Mouse (Mus musculus): ENCODE results near the gene Fam240a. TPM values are rescaled to one million over a fixed set of nuclear protein-coding genes. Genes with fewer than 3 reads are reported as not detected.

Fam240a gene
- not detected in 2 replicates for polyA plus RNA-seq (2016; fragmentation: Nextera tagmentation; extraction: Ambion mirVana)

- no peak within 1 kb of the TSS for H3K27ac ChIP-seq
Measured at GRCm38 (mm10) chr9:110916786-110917185, at the start of gene Fam240a. Gene Fam240a (minus strand): TSS chr9:110916861.

DNA sequence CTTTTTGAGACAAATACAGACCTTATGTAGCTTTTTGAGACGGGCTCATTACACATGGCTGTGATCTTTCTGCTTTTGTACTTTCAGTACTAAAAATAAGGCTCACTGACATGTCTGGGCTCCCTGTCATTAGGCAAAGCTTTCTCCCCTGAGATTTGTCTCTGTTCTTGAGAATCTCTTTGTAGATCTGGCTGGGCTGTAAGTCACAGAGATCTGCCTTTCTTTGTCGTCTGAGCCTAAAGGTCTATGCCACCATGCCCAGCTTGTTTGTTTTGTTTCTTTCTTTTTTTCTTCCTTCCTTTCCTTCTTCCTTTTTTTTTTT, 49.2 kb upstream of the Fam240a start:
- Histone ChIP-seq H3K36me3 (no peaks in the 10 kb centered on the region), H3K9ac (no peak overlapping the region), H3K9me3 (no peaks in the 10 kb centered on the region), H3K4me1 (no peaks in the 10 kb centered on the region), H3K4me3 (no peak overlapping the region), H3K27ac (no peak overlapping the region), H3K4me2 (replicated peaks) (no peak overlapping the region), H3K27me3 (no peaks in the 10 kb centered on the region)
- WGBS, result 67% methylated on average over 2 of the region's 2 CpGs
- ATAC-seq (ENCODE audit: insufficient number of reproducible peaks, insufficient read depth, low FRiP score, low TSS enrichment), result no peak

More at GRCm38 (mm10) chr9:110916786-110917185, at the start of gene Fam240a:
- Histone ChIP-seq H3K9me3 (no peaks in the 10 kb centered on the region), H3K4me3 (no peak within 1 kb of the TSS), H3K4me2 (replicated peaks) (no peak within 1 kb of the TSS), H3K9ac (no peak within 1 kb of the TSS), H3K4me1 (0 out of 2 replicates have a peak, but pooled peaks cover 4% of the 10 kb centered on the region), H3K36me3 (no peaks in the 10 kb centered on the region), H3K27me3 (no peaks in the 10 kb centered on the region)
- no peak for ATAC-seq (ENCODE audit: insufficient number of reproducible peaks, insufficient read depth, low FRiP score, low TSS enrichment)
- WGBS, result 91% methylated on average over 7 of the region's 7 CpGs

- H3K4me3 ChIP-seq, result no peak overlapping the region
- H3K9me3 ChIP-seq, result no peaks in the 10 kb centered on the region
- H3K27ac ChIP-seq, result no peak overlapping the region
- ATAC-seq (ENCODE audit: insufficient number of reproducible peaks, insufficient read depth, low FRiP score, low TSS enrichment), result no peak
- no peak overlapping the region for H3K4me2 ChIP-seq (replicated peaks)
- H3K9ac ChIP-seq, result no peak overlapping the region
- no peaks in the 10 kb centered on the region for H3K4me1 ChIP-seq
- no peaks in the 10 kb centered on the region for H3K36me3 ChIP-seq
- no peaks in the 10 kb centered on the region for H3K27me3 ChIP-seq
- WGBS, result 91% methylated on average over 22 of the region's 22 CpGs
Measured at GRCm38 (mm10) chr9:110965062-110965909, 48.6 kb upstream of the Fam240a start.

GRCm38 (mm10) chr9:110963566-110964115, 47.0 kb upstream of the Fam240a start:
- no peak for ATAC-seq (ENCODE audit: insufficient number of reproducible peaks, insufficient read depth, low FRiP score, low TSS enrichment)
- H3K9ac ChIP-seq, result no peak overlapping the region
- H3K9me3 ChIP-seq, result no peaks in the 10 kb centered on the region
- no peak overlapping the region for H3K27ac ChIP-seq
- H3K36me3 ChIP-seq, result no peaks in the 10 kb centered on the region
- H3K4me1 ChIP-seq, result no peaks in the 10 kb centered on the region
- WGBS, result 92% methylated on average over 8 of the region's 8 CpGs
- no peak overlapping the region for H3K4me3 ChIP-seq
- H3K4me2 ChIP-seq (replicated peaks), result no peak overlapping the region
- H3K27me3 ChIP-seq, result no peaks in the 10 kb centered on the region

DNA sequence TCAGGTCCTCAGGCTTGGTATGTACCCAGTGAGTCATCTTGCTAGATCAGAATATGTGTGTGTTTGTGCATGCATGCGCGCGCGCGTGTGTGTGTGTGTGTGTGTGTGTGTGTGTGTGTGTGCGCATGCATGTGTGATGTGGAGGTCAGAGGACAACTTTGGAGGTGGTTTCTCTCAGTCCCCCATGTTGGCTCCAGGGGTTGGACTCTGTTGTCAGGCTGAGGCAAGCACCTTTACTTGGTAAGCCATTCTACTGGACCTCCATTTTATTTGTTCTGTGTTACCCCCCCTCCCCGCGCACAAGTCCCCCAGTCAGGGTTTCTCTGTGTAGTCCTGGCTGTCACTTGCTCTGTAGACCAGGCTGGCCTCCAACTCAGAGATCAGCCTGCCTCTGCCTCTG, 44.7 kb upstream of the Fam240a start:
- Histone ChIP-seq H3K27ac (no peak overlapping the region), H3K9ac (no peak overlapping the region), H3K36me3 (no peaks in the 10 kb centered on the region), H3K4me1 (no peaks in the 10 kb centered on the region), H3K9me3 (no peaks in the 10 kb centered on the region), H3K4me3 (no peak overlapping the region), H3K4me2 (replicated peaks) (no peak overlapping the region), H3K27me3 (no peaks in the 10 kb centered on the region)
- WGBS, result 97% methylated on average over 8 of the region's 8 CpGs
- ATAC-seq (ENCODE audit: insufficient number of reproducible peaks, insufficient read depth, low FRiP score, low TSS enrichment), result no peak

DNA sequence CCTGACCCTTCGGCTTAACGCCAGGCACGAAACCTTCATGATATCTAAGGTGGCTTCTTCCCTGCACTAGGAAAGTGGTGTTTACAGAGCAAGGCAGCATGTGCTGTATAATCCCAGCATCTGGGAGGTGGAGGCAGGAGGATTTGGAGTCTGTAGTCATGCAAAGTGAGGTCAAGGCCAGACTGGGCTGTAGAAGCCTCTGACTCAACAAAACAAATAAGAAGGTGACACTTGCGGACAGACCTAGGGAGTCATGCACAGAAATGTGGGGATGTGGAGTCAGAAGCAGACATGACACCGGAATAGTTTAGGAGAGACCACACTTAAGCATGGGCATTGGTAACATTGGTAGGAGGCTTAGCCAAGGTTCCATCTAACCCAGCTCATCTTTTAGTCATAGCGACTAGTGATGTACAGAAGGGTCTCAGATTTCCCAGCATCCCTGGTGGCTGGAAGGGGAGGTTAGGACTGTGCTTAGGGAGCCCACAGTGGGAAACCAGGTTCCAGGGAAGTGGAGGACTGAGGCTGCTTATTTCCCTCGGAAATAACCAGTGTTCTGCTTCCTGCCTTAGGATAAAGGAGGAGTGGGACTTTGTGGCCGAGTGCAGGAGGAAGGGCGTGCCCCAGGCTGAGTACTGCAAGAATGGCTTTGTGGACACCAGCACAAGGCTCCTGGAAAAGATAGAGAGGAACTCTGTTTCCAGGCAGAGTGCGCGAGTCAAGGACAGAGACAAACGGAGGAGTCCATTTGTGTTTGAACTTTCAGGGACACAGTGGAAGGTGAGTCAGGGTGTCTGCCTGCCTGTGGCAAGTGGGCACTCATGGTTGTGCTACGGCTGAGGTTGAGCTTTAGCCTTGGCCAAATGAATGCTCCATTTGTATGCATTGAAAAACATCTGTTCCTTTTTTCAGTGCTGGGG, 43.8 kb upstream of the Fam240a start:
- peaks cover 3% of the 10 kb centered on the region; the same call in 1 of the 2 replicates for H3K27me3 ChIP-seq
- no peaks in the 10 kb centered on the region for H3K36me3 ChIP-seq
- WGBS, result 79% methylated on average over 13 of the region's 13 CpGs
- H3K4me3 ChIP-seq, result no peak overlapping the region
- H3K4me1 ChIP-seq, result no peaks in the 10 kb centered on the region
- H3K9ac ChIP-seq, result no peak overlapping the region
- no peak overlapping the region for H3K27ac ChIP-seq
- no peak for ATAC-seq (ENCODE audit: insufficient number of reproducible peaks, insufficient read depth, low FRiP score, low TSS enrichment)
- no peaks in the 10 kb centered on the region for H3K9me3 ChIP-seq
- H3K4me2 ChIP-seq (replicated peaks), result no peak overlapping the region

GRCm38 (mm10) chr9:110959669-110960068, 43.0 kb upstream of the Fam240a start:
- 75% methylated on average over 5 of the region's 5 CpGs for WGBS
- ATAC-seq (ENCODE audit: insufficient number of reproducible peaks, insufficient read depth, low FRiP score, low TSS enrichment), result no peak
- Histone ChIP-seq H3K4me3 (no peak overlapping the region), H3K9ac (no peak overlapping the region), H3K27ac (no peak overlapping the region), H3K4me1 (no peaks in the 10 kb centered on the region), H3K9me3 (no peaks in the 10 kb centered on the region), H3K36me3 (no peaks in the 10 kb centered on the region), H3K4me2 (replicated peaks) (no peak overlapping the region), H3K27me3 (peaks cover 11% of the 10 kb centered on the region; the same call in 1 of the 2 replicates)

- ATAC-seq (ENCODE audit: insufficient number of reproducible peaks, insufficient read depth, low FRiP score, low TSS enrichment), result no peak
- Histone ChIP-seq H3K4me1 (no peaks in the 10 kb centered on the region), H3K9me3 (no peaks in the 10 kb centered on the region), H3K27me3 (peaks cover 30% of the 10 kb centered on the region), H3K4me2 (replicated peaks) (no peak overlapping the region), H3K27ac (no peak overlapping the region), H3K36me3 (no peaks in the 10 kb centered on the region), H3K4me3 (no peak overlapping the region), H3K9ac (no peak overlapping the region)
- 78% methylated on average over 6 of the region's 6 CpGs for WGBS
Measured at GRCm38 (mm10) chr9:110955962-110956361, 39.3 kb upstream of the Fam240a start.

GRCm38 (mm10) chr9:110954681-110955445, 38.2 kb upstream of the Fam240a start:
- Histone ChIP-seq H3K27ac (no peak overlapping the region), H3K9ac (no peak overlapping the region), H3K4me2 (replicated peaks) (no peak overlapping the region), H3K4me1 (no peaks in the 10 kb centered on the region), H3K36me3 (no peaks in the 10 kb centered on the region), H3K4me3 (no peak overlapping the region), H3K9me3 (no peaks in the 10 kb centered on the region), H3K27me3 (peaks cover 30% of the 10 kb centered on the region)
- ATAC-seq (ENCODE audit: insufficient number of reproducible peaks, insufficient read depth, low FRiP score, low TSS enrichment), result no peak
- WGBS, result 49% methylated on average over 2 of the region's 2 CpGs

GRCm38 (mm10) chr9:110953550-110954461, 37.1 kb upstream of the Fam240a start:
- Histone ChIP-seq H3K4me3 (peak overlapping the region; percentile 53), H3K4me2 (replicated peaks) (peak overlapping the region; percentile 97), H3K9ac (peak overlapping the region; percentile 50), H3K27ac (no peak overlapping the region), H3K36me3 (no peaks in the 10 kb centered on the region), H3K4me1 (no peaks in the 10 kb centered on the region), H3K27me3 (peaks cover 30% of the 10 kb centered on the region), H3K9me3 (no peaks in the 10 kb centered on the region)
- ATAC-seq (ENCODE audit: insufficient number of reproducible peaks, insufficient read depth, low FRiP score, low TSS enrichment), result no peak
- 2% methylated on average over 44 of the region's 44 CpGs for WGBS

All from embryonic facial prominence, embryonic 12.5 days (tissue).